Mouse (Mus musculus) MEL (cell line): ENCODE results near the gene Ccdc122.

Source experiments
- CTCF ChIP-seq, 3 experiments: IDR thresholded peaks in 2 of 3; conservative IDR thresholded peaks in 1 of 3; 2 replicates each; pipeline ENCODE4 v1.5.1; 2011 to 2012; ENCODE audit warnings: low read length in 3 of 3, low read depth in 2 of 3, mild to moderate bottlenecking in 2 of 3, improper control_type of control experiment in 1 of 3, inconsistent platforms in 1 of 3, mixed read lengths in 1 of 3, moderate library complexity in 1 of 3; ENCODE audit not compliant: control insufficient read depth in 1 of 3, insufficient read depth in 1 of 3, poor library complexity in 1 of 3, severe bottlenecking in 1 of 3
- EP300 ChIP-seq, 2 experiments: IDR thresholded peaks; 2 replicates each; pipeline ENCODE4 v1.6.1; 2011; ENCODE audit warnings: improper control_type of control experiment in 2 of 2, low read length in 2 of 2, low read depth in 1 of 2, mild to moderate bottlenecking in 1 of 2
- MAZ ChIP-seq: IDR thresholded peaks from 2 replicates; pipeline ENCODE4 v1.6.1; 2012; ENCODE audit warnings: low read depth, mild to moderate bottlenecking, inconsistent platforms, low read length, improper control_type of control experiment

GRCm38 (mm10) chr14:77156911-77157504 lies 120.4 kb downstream of the Ccdc122 start:
- no peak for TF ChIP-seq CTCF (IDR thresholded peaks at IDR 0.05 in 2 of 3, conservative IDR thresholded peaks at IDR 0.05 in 1 of 3; ENCODE audit: control insufficient read depth in 1 of 3, insufficient read depth in 1 of 3, low read depth in 2 of 3, low read length in 3 of 3, poor library complexity in 1 of 3, severe bottlenecking in 1 of 3)
- TF ChIP-seq EP300 (IDR thresholded peaks at IDR 0.05; ENCODE audit: low read depth in 1 of 2, low read length in 2 of 2) = no peak
- TF ChIP-seq MAZ = no peak
